Mouse (Mus musculus): ENCODE measurements around the gene Lsm3.

- TF ChIP-seq POLR2A (IDR thresholded peaks at IDR 0.05; ENCODE audit: insufficient read length, low read depth) (no peak), MYOG (IDR thresholded peaks at IDR 0.05; ENCODE audit: control insufficient read depth in 1 of 3, insufficient read depth in 1 of 3, insufficient read length in 2 of 3, low read depth in 2 of 3) (no peak)
These were observed 6.4 kb upstream of the Lsm3 start for GRCm38 (mm10) chr6:91509326-91509725.
